Mouse (Mus musculus): ENCODE results near the gene Ltbp4. TPM values are rescaled to one million over a fixed set of nuclear protein-coding genes. Genes with fewer than 3 reads are reported as not detected.

The Ltbp4 gene
- polyA plus RNA-seq, 1 experiment from 2014 or later = 5.8 TPM

DNA sequence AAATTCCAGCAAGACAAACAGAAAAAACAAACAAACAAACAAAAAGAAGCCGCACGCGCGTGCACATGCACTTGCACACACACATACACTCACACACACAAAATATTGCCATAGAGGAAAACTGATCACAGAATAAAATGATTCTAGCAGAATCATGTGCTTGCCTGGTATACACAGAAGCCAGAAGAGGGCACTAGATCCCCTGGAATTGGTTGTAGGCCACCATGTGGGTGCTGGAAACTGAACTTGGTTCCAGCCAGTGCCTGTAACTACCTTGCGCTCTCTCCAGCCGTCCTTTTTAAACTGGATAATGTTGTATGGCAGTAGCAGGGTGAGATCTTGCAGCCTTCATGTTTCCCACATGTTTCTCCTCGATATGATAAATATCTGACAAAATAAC is 48.8 kb downstream of the Ltbp4 start:
- no peaks in the 10 kb centered on the region for H3K9me3 ChIP-seq (ENCODE audit: control insufficient read depth, low read length)
- no peaks in the 10 kb centered on the region for H3K36me3 ChIP-seq (ENCODE audit: control insufficient read depth, insufficient read depth, low read length)
- peaks cover 4% of the 10 kb centered on the region for H3K4me1 ChIP-seq (ENCODE audit: control insufficient read depth, insufficient read depth, low read length)
- WGBS = 81% methylated on average over 7 of the region's 7 CpGs
- H3K9ac ChIP-seq (ENCODE audit: low read length) = no peak overlapping the region
- H3K27me3 ChIP-seq (ENCODE audit: control insufficient read depth, insufficient read depth, low read length) = no peaks in the 10 kb centered on the region
- no peak for ATAC-seq (ENCODE audit: low FRiP score)
- no peak overlapping the region for H3K4me2 ChIP-seq
- H3K4me3 ChIP-seq (ENCODE audit: low read depth, low read length) = no peak overlapping the region
- DNase-seq (ENCODE audit: low spot score, missing footprints) = no peak
- H3K27ac ChIP-seq (ENCODE audit: low read depth, low read length) = no peak overlapping the region

DNA sequence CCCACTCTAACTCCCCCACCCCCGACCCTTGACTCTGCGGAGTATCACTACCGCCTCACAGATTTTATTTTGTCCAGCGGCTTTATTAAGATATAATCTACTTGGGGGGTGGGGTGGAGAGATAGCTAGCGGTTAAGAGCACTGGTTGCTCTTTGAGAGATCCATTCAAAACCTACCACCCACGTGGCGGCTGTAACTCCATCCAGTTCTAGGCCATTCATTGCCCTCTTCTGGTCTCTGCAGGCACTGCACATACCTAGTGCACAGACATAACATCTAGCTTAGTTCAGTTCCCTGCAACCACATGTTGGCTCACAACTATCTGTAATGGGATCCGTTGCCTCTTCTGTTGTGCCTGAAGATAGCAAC is 51.8 kb downstream of the Ltbp4 start:
- peak overlapping the region; percentile 30; the same call in 1 of the 2 replicates for H3K4me2 ChIP-seq

DNA sequence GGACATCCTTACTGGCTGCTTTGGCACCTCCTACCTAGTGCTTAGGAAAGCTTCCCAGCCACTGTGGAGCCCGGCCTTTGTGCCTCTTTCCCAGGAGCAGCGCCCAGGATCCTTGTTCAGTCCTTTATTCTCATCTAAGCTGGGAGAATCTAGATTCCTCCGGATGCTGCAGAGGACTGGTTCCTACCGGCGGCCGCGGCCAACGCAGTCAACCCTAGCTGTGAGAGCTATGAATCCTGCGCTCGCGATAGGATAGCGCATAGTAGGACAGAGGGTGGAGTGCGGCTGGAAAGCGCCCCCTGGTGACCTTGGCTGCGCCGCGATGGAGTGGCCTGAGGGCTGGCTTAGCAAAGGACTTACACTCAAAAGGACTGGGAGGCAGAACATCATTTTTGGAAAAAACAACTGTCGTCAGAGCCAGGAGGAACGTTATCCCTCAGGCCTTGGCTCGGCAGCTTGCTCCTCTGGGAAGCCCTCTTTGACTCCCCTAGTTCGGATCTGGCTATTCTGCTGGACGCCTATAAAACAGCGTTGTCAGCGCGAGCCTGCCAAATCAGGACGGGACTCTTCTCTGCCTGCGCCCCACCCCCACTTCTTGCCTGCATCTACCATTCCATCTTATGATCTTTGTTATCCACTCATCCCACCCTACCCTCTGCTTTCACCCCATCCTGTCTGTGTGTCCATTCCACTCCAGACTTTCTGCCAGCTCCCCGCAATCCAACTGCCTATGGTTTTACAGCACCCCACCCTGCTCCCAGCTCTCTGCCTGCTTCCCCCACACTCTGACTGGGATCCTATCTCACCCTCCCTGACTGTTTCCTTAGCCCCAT is 52.4 kb downstream of the Ltbp4 start:
- H3K4me1 ChIP-seq (ENCODE audit: control insufficient read depth, insufficient read depth, low read length) = peaks cover 4% of the 10 kb centered on the region
- H3K4me2 ChIP-seq = peak overlapping the region; percentile 30
- ATAC-seq (ENCODE audit: low FRiP score) = peak; percentile 67
- no peak overlapping the region for H3K4me3 ChIP-seq (ENCODE audit: low read depth, low read length)
- H3K9me3 ChIP-seq (ENCODE audit: control insufficient read depth, low read length) = no peaks in the 10 kb centered on the region
- DNase-seq (ENCODE audit: low spot score, missing footprints) = peak; percentile 92
- no peak overlapping the region for H3K27ac ChIP-seq (ENCODE audit: low read depth, low read length)
- under 1% methylated on average over 28 of the region's 28 CpGs for WGBS
- peaks cover 7% of the 10 kb centered on the region for H3K36me3 ChIP-seq (ENCODE audit: control insufficient read depth, insufficient read depth, low read length)
- no peaks in the 10 kb centered on the region for H3K27me3 ChIP-seq (ENCODE audit: control insufficient read depth, insufficient read depth, low read length)
- H3K9ac ChIP-seq (ENCODE audit: low read length) = no peak overlapping the region

More for the DNA sequence above, 51.8 kb downstream of the Ltbp4 start:
- H3K36me3 ChIP-seq (ENCODE audit: control insufficient read depth, insufficient read depth, low read length) = peaks cover 7% of the 10 kb centered on the region; the same call in 1 of the 2 replicates
- no peak overlapping the region for H3K9ac ChIP-seq (ENCODE audit: low read length)
- H3K4me3 ChIP-seq (ENCODE audit: low read depth, low read length) = no peak overlapping the region
- peak; percentile 78 for ATAC-seq (ENCODE audit: low FRiP score)
- 4% methylated on average over 8 of the region's 8 CpGs for WGBS
- no peaks in the 10 kb centered on the region for H3K9me3 ChIP-seq (ENCODE audit: control insufficient read depth, low read length)
- no peaks in the 10 kb centered on the region for H3K27me3 ChIP-seq (ENCODE audit: control insufficient read depth, insufficient read depth, low read length)
- H3K27ac ChIP-seq (ENCODE audit: low read depth, low read length) = no peak overlapping the region
- H3K4me1 ChIP-seq (ENCODE audit: control insufficient read depth, insufficient read depth, low read length) = peaks cover 4% of the 10 kb centered on the region
- DNase-seq (ENCODE audit: low spot score, missing footprints) = peak; percentile 92

DNA sequence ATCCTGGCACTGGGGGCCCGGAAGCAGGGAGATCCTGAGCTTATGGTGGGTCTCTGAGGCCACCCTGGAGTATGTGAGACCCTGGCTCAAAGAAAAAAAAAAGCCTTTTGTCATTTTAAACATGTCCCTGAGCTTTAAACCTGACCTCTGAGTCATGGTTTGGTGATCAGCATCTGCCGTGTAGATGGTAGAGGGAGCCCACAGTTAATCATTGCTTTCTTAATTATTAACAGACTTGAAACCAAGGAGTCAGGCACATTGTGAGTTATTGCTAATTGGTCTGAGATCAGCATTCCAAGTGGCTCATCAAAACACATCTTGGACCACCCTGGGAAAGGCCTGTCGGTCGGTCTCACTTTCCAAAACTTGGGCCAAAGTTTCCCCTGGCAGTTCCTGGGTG is 55.3 kb downstream of the Ltbp4 start:
- Histone ChIP-seq H3K27ac (ENCODE audit: low read depth, low read length) (no peak overlapping the region), H3K4me3 (ENCODE audit: low read depth, low read length) (no peak overlapping the region), H3K36me3 (ENCODE audit: control insufficient read depth, insufficient read depth, low read length) (peaks cover 14% of the 10 kb centered on the region), H3K9ac (ENCODE audit: low read length) (no peak overlapping the region), H3K27me3 (ENCODE audit: control insufficient read depth, insufficient read depth, low read length) (no peaks in the 10 kb centered on the region), H3K4me2 (no peak overlapping the region), H3K9me3 (ENCODE audit: control insufficient read depth, low read length) (no peaks in the 10 kb centered on the region), H3K4me1 (ENCODE audit: control insufficient read depth, insufficient read depth, low read length) (peaks cover 4% of the 10 kb centered on the region)
- no peak for DNase-seq (ENCODE audit: low spot score, missing footprints)
- no peak for ATAC-seq (ENCODE audit: low FRiP score)
- WGBS = 69% methylated on average over 4 of the region's 4 CpGs

DNA sequence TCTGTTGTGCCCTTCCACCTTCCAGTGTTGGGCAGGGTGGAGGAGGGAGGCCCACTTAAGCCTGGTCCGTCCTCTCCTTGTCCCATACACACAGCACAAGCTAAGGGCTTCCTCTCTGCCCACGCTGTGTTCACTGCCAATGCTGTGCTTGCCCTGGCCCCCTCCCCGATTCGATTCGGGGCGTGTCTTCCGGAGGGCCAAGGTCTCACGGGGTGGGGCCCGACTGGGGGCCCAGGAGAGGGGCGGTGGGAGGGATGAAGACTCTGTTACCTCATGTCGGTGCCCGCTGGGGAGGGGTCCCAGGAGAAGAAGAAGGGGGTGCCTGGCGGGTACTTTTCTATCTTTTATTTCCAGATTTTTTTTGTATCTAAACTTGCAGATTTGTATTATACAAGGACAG is 55.8 kb downstream of the Ltbp4 start:
- peaks cover 19% of the 10 kb centered on the region for H3K36me3 ChIP-seq (ENCODE audit: control insufficient read depth, insufficient read depth, low read length)
- WGBS = 74% methylated on average over 13 of the region's 13 CpGs
- no peak overlapping the region for H3K4me2 ChIP-seq
- no peaks in the 10 kb centered on the region for H3K27me3 ChIP-seq (ENCODE audit: control insufficient read depth, insufficient read depth, low read length)
- H3K9ac ChIP-seq (ENCODE audit: low read length) = no peak overlapping the region
- no peak overlapping the region for H3K4me3 ChIP-seq (ENCODE audit: low read depth, low read length)
- no peak for DNase-seq (ENCODE audit: low spot score, missing footprints)
- no peaks in the 10 kb centered on the region for H3K9me3 ChIP-seq (ENCODE audit: control insufficient read depth, low read length)
- H3K27ac ChIP-seq (ENCODE audit: low read depth, low read length) = no peak overlapping the region
- ATAC-seq (ENCODE audit: low FRiP score) = no peak
- peaks cover 4% of the 10 kb centered on the region for H3K4me1 ChIP-seq (ENCODE audit: control insufficient read depth, insufficient read depth, low read length)

GRCm38 (mm10) chr7:27277191-27277590 is 60.3 kb downstream of the Ltbp4 start:
- H3K36me3 ChIP-seq (ENCODE audit: control insufficient read depth, insufficient read depth, low read length) = peaks cover 24% of the 10 kb centered on the region
- WGBS = 96% methylated on average over 3 of the region's 3 CpGs

DNA sequence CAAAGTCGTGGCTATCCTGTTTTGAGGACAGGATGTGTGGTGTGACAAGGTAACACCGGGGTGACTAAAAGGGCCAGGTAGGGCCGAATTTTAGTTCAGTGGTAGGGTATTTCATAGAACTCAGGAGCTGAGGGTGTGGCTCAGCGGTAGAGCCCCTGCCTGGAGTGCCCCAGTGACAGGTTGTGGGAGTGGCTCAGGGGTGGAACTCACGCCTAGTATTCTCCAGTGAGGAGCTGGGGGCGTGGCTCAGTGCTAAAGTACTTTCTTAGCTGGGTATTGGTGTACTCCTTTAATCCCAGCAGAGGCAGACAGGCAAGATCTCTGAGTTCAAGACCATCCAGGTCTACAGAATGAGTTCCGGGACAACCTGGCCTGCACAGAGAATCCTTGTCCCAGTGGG is 61.5 kb downstream of the Ltbp4 start:
- Histone ChIP-seq H3K4me1 (ENCODE audit: control insufficient read depth, insufficient read depth, low read length) (no peaks in the 10 kb centered on the region), H3K4me3 (ENCODE audit: low read depth, low read length) (no peak overlapping the region), H3K4me2 (no peak overlapping the region), H3K9ac (ENCODE audit: low read length) (no peak overlapping the region), H3K27ac (ENCODE audit: low read depth, low read length) (no peak overlapping the region), H3K36me3 (ENCODE audit: control insufficient read depth, insufficient read depth, low read length) (peaks cover 27% of the 10 kb centered on the region), H3K27me3 (ENCODE audit: control insufficient read depth, insufficient read depth, low read length) (no peaks in the 10 kb centered on the region), H3K9me3 (ENCODE audit: control insufficient read depth, low read length) (no peaks in the 10 kb centered on the region)
- ATAC-seq (ENCODE audit: low FRiP score) = no peak
- 72% methylated on average over 7 of the region's 7 CpGs for WGBS
- DNase-seq (ENCODE audit: low spot score, missing footprints) = no peak

More at GRCm38 (mm10) chr7:27277191-27277590, 60.3 kb downstream of the Ltbp4 start:
- H3K4me2 ChIP-seq = no peak overlapping the region
- no peak overlapping the region for H3K4me3 ChIP-seq (ENCODE audit: low read depth, low read length)
- DNase-seq (ENCODE audit: low spot score, missing footprints) = no peak
- H3K9me3 ChIP-seq (ENCODE audit: control insufficient read depth, low read length) = no peaks in the 10 kb centered on the region
- H3K9ac ChIP-seq (ENCODE audit: low read length) = no peak overlapping the region
- H3K27me3 ChIP-seq (ENCODE audit: control insufficient read depth, insufficient read depth, low read length) = no peaks in the 10 kb centered on the region
- H3K27ac ChIP-seq (ENCODE audit: low read depth, low read length) = no peak overlapping the region
- no peak for ATAC-seq (ENCODE audit: low FRiP score)
- H3K4me1 ChIP-seq (ENCODE audit: control insufficient read depth, insufficient read depth, low read length) = no peaks in the 10 kb centered on the region

DNA sequence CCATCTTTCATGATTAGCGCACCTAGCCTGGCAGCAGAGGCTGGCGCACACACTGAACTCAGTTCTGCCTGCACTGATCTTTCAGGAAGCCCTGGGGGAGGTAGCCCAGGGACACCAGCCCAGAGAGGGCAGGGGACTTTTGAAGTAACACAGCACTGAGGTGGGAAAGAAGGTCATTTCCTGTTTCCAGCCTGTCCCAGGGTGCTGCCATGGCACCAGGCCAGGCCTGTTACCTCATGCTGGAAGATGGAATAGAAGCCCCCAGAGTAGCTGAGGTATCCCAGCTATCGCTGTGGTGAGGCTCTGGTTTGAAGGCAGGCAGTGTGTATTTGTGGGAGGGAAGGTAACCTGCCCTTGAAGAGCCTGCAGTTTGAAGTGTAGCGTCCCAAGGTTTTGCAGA is 62.6 kb downstream of the Ltbp4 start:
- H3K9me3 ChIP-seq (ENCODE audit: control insufficient read depth, low read length) = no peaks in the 10 kb centered on the region
- no peak overlapping the region for H3K9ac ChIP-seq (ENCODE audit: low read length)
- H3K4me1 ChIP-seq (ENCODE audit: control insufficient read depth, insufficient read depth, low read length) = no peaks in the 10 kb centered on the region
- no peak overlapping the region for H3K4me2 ChIP-seq
- 98% methylated on average over 4 of the region's 4 CpGs for WGBS
- no peak overlapping the region for H3K4me3 ChIP-seq (ENCODE audit: low read depth, low read length)
- no peak overlapping the region for H3K27ac ChIP-seq (ENCODE audit: low read depth, low read length)
- DNase-seq (ENCODE audit: low spot score, missing footprints) (no peak), ATAC-seq (ENCODE audit: low FRiP score) (no peak)
- H3K36me3 ChIP-seq (ENCODE audit: control insufficient read depth, insufficient read depth, low read length) = peaks cover 27% of the 10 kb centered on the region
- H3K27me3 ChIP-seq (ENCODE audit: control insufficient read depth, insufficient read depth, low read length) = no peaks in the 10 kb centered on the region

- Histone ChIP-seq H3K27ac (ENCODE audit: low read depth, low read length) (no peak overlapping the region), H3K9me3 (ENCODE audit: control insufficient read depth, low read length) (no peaks in the 10 kb centered on the region), H3K4me3 (ENCODE audit: low read depth, low read length) (no peak overlapping the region), H3K4me2 (no peak overlapping the region), H3K27me3 (ENCODE audit: control insufficient read depth, insufficient read depth, low read length) (no peaks in the 10 kb centered on the region), H3K4me1 (ENCODE audit: control insufficient read depth, insufficient read depth, low read length) (no peaks in the 10 kb centered on the region), H3K9ac (ENCODE audit: low read length) (no peak overlapping the region), H3K36me3 (ENCODE audit: control insufficient read depth, insufficient read depth, low read length) (peaks cover 36% of the 10 kb centered on the region)
- whole genome bisulfite sequencing = 61% methylated on average over 32 of the region's 32 CpGs
- ATAC-seq (ENCODE audit: low FRiP score) (0 out of 2 replicates have a peak, but pooled peaks have one; percentile 9), DNase-seq (ENCODE audit: low spot score, missing footprints) (no peak)
These were observed 63.6 kb downstream of the Ltbp4 start for GRCm38 (mm10) chr7:27273739-27274351.

Data from midbrain, embryonic 11.5 days (tissue).